Mouse (Mus musculus) hematopoietic stem cell, adult 5-6 weeks (primary cell): ENCODE measurements around the gene Sec23a. TPM values are rescaled to one million over a fixed set of nuclear protein-coding genes. Genes with fewer than 3 reads are reported as not detected.
"Not testable (repeated sequence)": the region's sequence is repeated elsewhere in the genome, so short reads cannot be mapped to it uniquely, and the experiment has no call there.

Source experiments
- ATAC-seq, 2 experiments: fragments of 125-278 bp in 1 of 2; replicated peaks in 1 of 2; 2 replicates each; pipeline ENCODE4 v1.8.0; 2016 to 2017; ENCODE audit warnings: inconsistent platforms in 2 of 2, mild to moderate bottlenecking in 2 of 2, moderate number of reproducible peaks in 2 of 2, low read depth in 1 of 2, moderate TSS enrichment in 1 of 2; ENCODE audit not compliant: low FRiP score in 2 of 2, poor library complexity in 2 of 2, severe bottlenecking in 2 of 2, insufficient read depth in 1 of 2, low TSS enrichment in 1 of 2
- total RNA-seq: library from RNA; stranded (forward); fragments of 172-1452, 232-1000 nt; gene quantifications from 2 replicates; pipeline ENCODE4 v1.2.3, GENCODE M21; 2017

Sec23a gene
- total RNA-seq, 1 experiment from 2014 or later: 20.8 TPM

GRCm38 (mm10) chr12:59013234-59013633, 1.4 kb upstream of the Sec23a start, which contains the start of gene Gemin2:
Gene Gemin2 (plus strand): TSS chr12:59013393.
- peak; percentile 79 for ATAC-seq

GRCm38 (mm10) chr12:59012710-59013091, 884 bp upstream of the Sec23a start:
- no peak for ATAC-seq

- peak in 1 of 2 experiments; percentile 52; a peak in 1 of 4 replicates for ATAC-seq
These were observed 458 bp downstream of the Sec23a start for GRCm38 (mm10) chr12:59011275-59011843.

GRCm38 (mm10) chr12:59010482-59010881, 1.3 kb downstream of the Sec23a start:
- ATAC-seq: no peak

- ATAC-seq: no peak
These were observed 26.1 kb downstream of the Sec23a start for GRCm38 (mm10) chr12:58985766-58986165.

- ATAC-seq: not testable (repeated sequence)
These were observed 30.6 kb downstream of the Sec23a start for GRCm38 (mm10) chr12:58981178-58981661.

GRCm38 (mm10) chr12:58976966-58977365, 34.9 kb downstream of the Sec23a start:
- ATAC-seq: no peak; a peak in 1 of 4 replicates

- peak; percentile 71 to 82 for ATAC-seq
These were observed 47.2 kb downstream of the Sec23a start for GRCm38 (mm10) chr12:58964583-58964982.

- ATAC-seq: no peak
These were observed 51.0 kb downstream of the Sec23a start for GRCm38 (mm10) chr12:58960844-58961243.

GRCm38 (mm10) chr12:58956624-58957023, 55.2 kb downstream of the Sec23a start:
- ATAC-seq: no peak

GRCm38 (mm10) chr12:58956162-58956561, 55.7 kb downstream of the Sec23a start:
- ATAC-seq: no peak

- no peak for ATAC-seq
These were observed 63.9 kb downstream of the Sec23a start for GRCm38 (mm10) chr12:58947879-58948278.

GRCm38 (mm10) chr12:58947231-58947630, 64.6 kb downstream of the Sec23a start:
- no peak for ATAC-seq

- ATAC-seq: no peak
These were observed 69.3 kb downstream of the Sec23a start for GRCm38 (mm10) chr12:58942544-58942943.

- no peak for ATAC-seq
These were observed 77.2 kb downstream of the Sec23a start for GRCm38 (mm10) chr12:58934580-58934979.

GRCm38 (mm10) chr12:58924996-58925395, 86.8 kb downstream of the Sec23a start:
- ATAC-seq: no peak

GRCm38 (mm10) chr12:58924025-58924424, 87.8 kb downstream of the Sec23a start:
- ATAC-seq: no peak; a peak in 1 of 4 replicates

- peak; percentile 52 to 73 for ATAC-seq
These were observed 91.0 kb downstream of the Sec23a start for GRCm38 (mm10) chr12:58920775-58921174.

GRCm38 (mm10) chr12:58919516-58919915, 92.3 kb downstream of the Sec23a start:
- no peak for ATAC-seq
